Mouse (Mus musculus) T-helper 2 cell (primary cell): ENCODE data around the gene Rbm6.

Experiments
- in situ Hi-C: fragments of 300-600 bp; cut with MboI, MseI; formaldehyde crosslinking; loops from one replicate; pipeline ENCODE4 v1.15.1; 2025; ENCODE audit warnings: high pct_unique_total_duplicates

Rbm6 gene

GRCm38 (mm10) chr9:107880411-107880810 is 7.4 kb upstream of the Rbm6 start:
- in situ Hi-C loops, result no loop called here

- in situ Hi-C loops, result no loop called here
Measured at GRCm38 (mm10) chr9:107872350-107873098, 513 bp downstream of the Rbm6 start.

- in situ Hi-C loops, result loop anchor here (10.0 kb wide), 1 partner anchor 1521 kb away; no protein-coding TSS in a partner anchor
Measured at GRCm38 (mm10) chr9:107866081-107866480, 7.0 kb downstream of the Rbm6 start.

GRCm38 (mm10) chr9:107864493-107864892 is 8.5 kb downstream of the Rbm6 start:
- in situ Hi-C loops, result loop anchor here (10.0 kb wide), 1 partner anchor 1520 kb away; no protein-coding TSS in a partner anchor

GRCm38 (mm10) chr9:107858343-107858742 is 14.7 kb downstream of the Rbm6 start:
- in situ Hi-C loops, result no loop called here

GRCm38 (mm10) chr9:107848922-107849321 is 24.1 kb downstream of the Rbm6 start:
- in situ Hi-C loops, result no loop called here

- in situ Hi-C loops, result no loop called here
Measured at GRCm38 (mm10) chr9:107842709-107843108, 30.3 kb downstream of the Rbm6 start.

GRCm38 (mm10) chr9:107838869-107839268 is 34.2 kb downstream of the Rbm6 start:
- in situ Hi-C loops, result loop anchor here (5.0 kb wide), 1 partner anchor 57 kb away; no protein-coding TSS in a partner anchor

- in situ Hi-C loops, result no loop called here
Measured at GRCm38 (mm10) chr9:107833826-107834225, 39.2 kb downstream of the Rbm6 start.

GRCm38 (mm10) chr9:107831765-107832164 is 41.3 kb downstream of the Rbm6 start:
- in situ Hi-C loops, result no loop called here

- in situ Hi-C loops, result no loop called here
Measured at GRCm38 (mm10) chr9:107812132-107812531, 60.9 kb downstream of the Rbm6 start.

GRCm38 (mm10) chr9:107810985-107811384 is 62.1 kb downstream of the Rbm6 start:
- in situ Hi-C loops, result no loop called here

GRCm38 (mm10) chr9:107791714-107792113 is 81.3 kb downstream of the Rbm6 start:
- in situ Hi-C loops, result no loop called here

GRCm38 (mm10) chr9:107782536-107783203 is 90.4 kb downstream of the Rbm6 start:
- in situ Hi-C loops, result loop anchor here (5.0 kb wide), 1 partner anchor 55 kb away; no protein-coding TSS in a partner anchor

- in situ Hi-C loops, result no loop called here
Measured at GRCm38 (mm10) chr9:107776809-107777208, 96.2 kb downstream of the Rbm6 start.

- in situ Hi-C loops, result loop anchor here (25.0 kb wide), 1 partner anchor 937 kb away; no protein-coding TSS in a partner anchor
Measured at GRCm38 (mm10) chr9:107774411-107774810, 98.6 kb downstream of the Rbm6 start.

GRCm38 (mm10) chr9:107771782-107772181 is 101.3 kb downstream of the Rbm6 start:
- in situ Hi-C loops, result loop anchor here (25.0 kb wide), 1 partner anchor 934 kb away; no protein-coding TSS in a partner anchor

GRCm38 (mm10) chr9:107770374-107771290 is 102.4 kb downstream of the Rbm6 start, which contains the start of gene Rbm5:
Gene Rbm5 (minus strand): TSS chr9:107770996.
- in situ Hi-C loops, result loop anchor here (25.0 kb wide), 1 partner anchor 933 kb away; no protein-coding TSS in a partner anchor

- in situ Hi-C loops, result loop anchor here (25.0 kb wide), 1 partner anchor 933 kb away; no protein-coding TSS in a partner anchor
Measured at GRCm38 (mm10) chr9:107770037-107770373, 103.0 kb downstream of the Rbm6 start.

- in situ Hi-C loops, result loop anchor here (25.0 kb wide), 1 partner anchor 932 kb away; no protein-coding TSS in a partner anchor
Measured at GRCm38 (mm10) chr9:107769445-107770000, 103.5 kb downstream of the Rbm6 start.

GRCm38 (mm10) chr9:107768851-107769250 is 104.2 kb downstream of the Rbm6 start:
- in situ Hi-C loops, result loop anchor here (25.0 kb wide), 1 partner anchor 932 kb away; no protein-coding TSS in a partner anchor
